Mouse (Mus musculus): ENCODE results near the gene Pik3c2a. TPM values are rescaled to one million over a fixed set of nuclear protein-coding genes. Genes with fewer than 3 reads are reported as not detected.

Gene Pik3c2a
- polyA plus RNA-seq, 1 experiment: 1.8 TPM

GRCm38 (mm10) chr7:116327901-116328300, 115.3 kb downstream of the Pik3c2a start:
- peak; percentile 25 to 69 for DNase-seq (ENCODE audit: low read depth in 1 of 2, low spot score in 2 of 2)
- TF ChIP-seq CTCF (IDR thresholded peaks at IDR 0.05; ENCODE audit: extremely low read depth, insufficient read depth, insufficient read length, insufficient replicate concordance) (no peak), POLR2A (IDR thresholded peaks at IDR 0.05; ENCODE audit: low read depth, low read length) (0 out of 2 replicates have a peak, but pooled peaks have one; percentile 31)
- Histone ChIP-seq H3K4me1 (ENCODE audit: control insufficient read depth, insufficient read depth, insufficient read length) (peaks cover 2% of the 10 kb centered on the region; the same call in 1 of the 2 replicates), H3K4me3 (ENCODE audit: extremely low read depth, insufficient read depth, insufficient read length) (no peak overlapping the region), H3K27ac (ENCODE audit: insufficient read depth, low read length) (peak overlapping the region; percentile 2; the same call in 1 of the 2 replicates), H3K27me3 (ENCODE audit: control insufficient read depth, insufficient read depth, low read length) (no peaks in the 10 kb centered on the region), H3K36me3 (ENCODE audit: control insufficient read depth, insufficient read depth, low read length) (peaks cover 21% of the 10 kb centered on the region)
- WGBS: 14% methylated on average over 5 of the region's 5 CpGs

DNA sequence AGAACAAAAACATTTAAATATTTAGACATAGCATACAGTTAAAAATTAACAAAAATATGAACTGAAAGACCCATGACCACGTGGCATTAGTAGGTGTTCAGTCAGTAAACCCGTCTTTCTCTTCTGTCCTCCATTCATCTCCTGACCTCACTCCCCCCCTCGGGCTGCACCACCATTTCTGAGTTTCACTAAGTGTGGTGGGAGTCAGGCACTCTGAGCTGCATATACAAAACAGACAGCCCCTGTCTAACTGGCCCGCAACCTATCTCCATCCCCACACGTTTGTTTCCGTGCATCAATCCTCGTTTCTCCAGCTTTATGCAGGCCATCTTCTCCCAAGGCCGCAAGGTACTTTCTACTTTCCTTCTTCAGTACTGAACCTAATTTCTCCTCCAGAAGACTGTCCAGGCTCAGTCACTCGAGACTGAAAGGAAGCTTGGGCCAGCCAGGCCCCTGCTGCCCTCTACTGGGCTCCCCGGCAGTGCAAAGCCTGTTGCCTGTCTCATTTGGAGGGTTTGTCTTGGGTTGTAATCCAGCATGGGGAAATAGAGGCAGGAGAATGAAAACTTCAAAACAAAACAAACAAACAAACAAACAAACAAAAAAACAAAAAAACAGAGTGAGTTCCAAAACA, 119.8 kb downstream of the Pik3c2a start:
- peak in 1 of 2 experiments; percentile 60 for DNase-seq (ENCODE audit: low read depth in 1 of 2, low spot score in 2 of 2)
- no peak overlapping the region for H3K27ac ChIP-seq (ENCODE audit: insufficient read depth, low read length)
- no peak overlapping the region for H3K4me3 ChIP-seq (ENCODE audit: extremely low read depth, insufficient read depth, insufficient read length)
- H3K36me3 ChIP-seq (ENCODE audit: control insufficient read depth, insufficient read depth, low read length): no peaks in the 10 kb centered on the region
- H3K27me3 ChIP-seq (ENCODE audit: control insufficient read depth, insufficient read depth, low read length): no peaks in the 10 kb centered on the region
- H3K4me1 ChIP-seq (ENCODE audit: control insufficient read depth, insufficient read depth, insufficient read length): no peaks in the 10 kb centered on the region
- WGBS: 39% methylated on average over 10 of the region's 10 CpGs
- TF ChIP-seq POLR2A (IDR thresholded peaks at IDR 0.05; ENCODE audit: low read depth, low read length): no peak
- peak; percentile 86 for TF ChIP-seq CTCF (IDR thresholded peaks at IDR 0.05; ENCODE audit: extremely low read depth, insufficient read depth, insufficient read length, insufficient replicate concordance)

DNA sequence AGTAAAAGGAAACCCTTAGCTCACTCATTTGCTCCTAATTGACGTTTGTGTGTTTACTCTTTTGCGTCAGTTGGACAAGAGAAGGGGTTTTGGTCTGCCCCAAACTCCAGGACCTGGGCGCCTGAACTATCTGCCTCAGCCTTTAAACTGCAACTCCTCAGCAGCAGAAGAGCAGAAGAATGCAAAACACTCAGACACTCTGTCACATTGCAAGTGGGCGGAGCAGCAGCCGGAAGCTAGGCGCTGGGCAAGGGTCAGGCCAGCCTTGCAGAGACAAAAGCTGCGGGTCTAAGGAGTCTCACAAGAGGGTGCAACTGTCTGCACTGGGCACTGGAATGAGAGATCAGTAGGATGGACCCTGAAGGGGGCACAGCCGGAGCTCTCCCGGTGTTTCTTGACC, 133.8 kb downstream of the Pik3c2a start:
- TF ChIP-seq POLR2A (IDR thresholded peaks at IDR 0.05; ENCODE audit: low read depth, low read length): no peak
- no peak for TF ChIP-seq CTCF (IDR thresholded peaks at IDR 0.05; ENCODE audit: extremely low read depth, insufficient read depth, insufficient read length, insufficient replicate concordance)
- Histone ChIP-seq H3K4me1 (ENCODE audit: control insufficient read depth, insufficient read depth, insufficient read length) (peaks cover 10% of the 10 kb centered on the region), H3K27me3 (ENCODE audit: control insufficient read depth, insufficient read depth, low read length) (peaks cover 19% of the 10 kb centered on the region), H3K4me3 (ENCODE audit: extremely low read depth, insufficient read depth, insufficient read length) (peak overlapping the region; percentile 22; the same call in 1 of the 2 replicates), H3K36me3 (ENCODE audit: control insufficient read depth, insufficient read depth, low read length) (no peaks in the 10 kb centered on the region), H3K27ac (ENCODE audit: insufficient read depth, low read length) (no peak overlapping the region)
- 33% methylated on average over 9 of the region's 9 CpGs for WGBS
- DNase-seq (ENCODE audit: low read depth in 1 of 2, low spot score in 2 of 2): peak in 1 of 2 experiments; percentile 30

DNA sequence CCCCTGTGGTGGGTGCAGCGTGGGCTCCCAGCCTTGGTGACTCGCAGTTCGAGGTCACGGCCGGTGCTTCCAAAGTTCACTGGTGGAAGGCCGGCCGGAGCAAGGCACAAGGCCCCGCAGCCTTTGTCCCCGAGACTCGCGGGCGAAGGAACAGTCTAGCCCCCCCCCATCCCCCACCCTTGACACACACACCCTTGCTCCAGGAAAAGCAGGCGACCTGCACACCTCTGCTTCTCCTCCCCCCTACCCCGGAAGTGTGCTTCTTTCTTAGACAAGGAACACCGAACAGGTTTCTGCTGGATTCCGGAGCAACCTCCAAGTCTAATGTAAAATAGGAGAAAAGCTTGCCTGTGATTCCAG, 134.6 kb downstream of the Pik3c2a start:
- no peak for DNase-seq (ENCODE audit: low read depth in 1 of 2, low spot score in 2 of 2)
- TF ChIP-seq POLR2A (IDR thresholded peaks at IDR 0.05; ENCODE audit: low read depth, low read length): no peak
- TF ChIP-seq CTCF (IDR thresholded peaks at IDR 0.05; ENCODE audit: extremely low read depth, insufficient read depth, insufficient read length, insufficient replicate concordance): no peak
- peak overlapping the region; percentile 88 for H3K4me3 ChIP-seq (ENCODE audit: extremely low read depth, insufficient read depth, insufficient read length)
- H3K36me3 ChIP-seq (ENCODE audit: control insufficient read depth, insufficient read depth, low read length): no peaks in the 10 kb centered on the region
- H3K4me1 ChIP-seq (ENCODE audit: control insufficient read depth, insufficient read depth, insufficient read length): peaks cover 10% of the 10 kb centered on the region
- no peak overlapping the region for H3K27ac ChIP-seq (ENCODE audit: insufficient read depth, low read length)
- WGBS: 7% methylated on average over 16 of the region's 16 CpGs
- peaks cover 19% of the 10 kb centered on the region for H3K27me3 ChIP-seq (ENCODE audit: control insufficient read depth, insufficient read depth, low read length)

- TF ChIP-seq CTCF (IDR thresholded peaks at IDR 0.05; ENCODE audit: extremely low read depth, insufficient read depth, insufficient read length, insufficient replicate concordance) (no peak), POLR2A (IDR thresholded peaks at IDR 0.05; ENCODE audit: low read depth, low read length) (no peak)
- H3K4me3 ChIP-seq (ENCODE audit: extremely low read depth, insufficient read depth, insufficient read length): peak within 1 kb of the TSS; percentile 88
- WGBS: under 1% methylated on average over 61 of the region's 65 CpGs
- no peaks in the 10 kb centered on the region for H3K36me3 ChIP-seq (ENCODE audit: control insufficient read depth, insufficient read depth, low read length)
- H3K27ac ChIP-seq (ENCODE audit: insufficient read depth, low read length): no peak within 1 kb of the TSS
- peak in 1 of 2 experiments; percentile 26 for DNase-seq (ENCODE audit: low read depth in 1 of 2, low spot score in 2 of 2)
- peaks cover 19% of the 10 kb centered on the region for H3K27me3 ChIP-seq (ENCODE audit: control insufficient read depth, insufficient read depth, low read length)
- H3K4me1 ChIP-seq (ENCODE audit: control insufficient read depth, insufficient read depth, insufficient read length): peaks cover 10% of the 10 kb centered on the region
These were observed 135.2 kb downstream of the Pik3c2a start, which contains the start of gene Plekha7 for GRCm38 (mm10) chr7:116307871-116308631. Gene Plekha7, minus strand, starts transcription at chr7:116308376.

DNA sequence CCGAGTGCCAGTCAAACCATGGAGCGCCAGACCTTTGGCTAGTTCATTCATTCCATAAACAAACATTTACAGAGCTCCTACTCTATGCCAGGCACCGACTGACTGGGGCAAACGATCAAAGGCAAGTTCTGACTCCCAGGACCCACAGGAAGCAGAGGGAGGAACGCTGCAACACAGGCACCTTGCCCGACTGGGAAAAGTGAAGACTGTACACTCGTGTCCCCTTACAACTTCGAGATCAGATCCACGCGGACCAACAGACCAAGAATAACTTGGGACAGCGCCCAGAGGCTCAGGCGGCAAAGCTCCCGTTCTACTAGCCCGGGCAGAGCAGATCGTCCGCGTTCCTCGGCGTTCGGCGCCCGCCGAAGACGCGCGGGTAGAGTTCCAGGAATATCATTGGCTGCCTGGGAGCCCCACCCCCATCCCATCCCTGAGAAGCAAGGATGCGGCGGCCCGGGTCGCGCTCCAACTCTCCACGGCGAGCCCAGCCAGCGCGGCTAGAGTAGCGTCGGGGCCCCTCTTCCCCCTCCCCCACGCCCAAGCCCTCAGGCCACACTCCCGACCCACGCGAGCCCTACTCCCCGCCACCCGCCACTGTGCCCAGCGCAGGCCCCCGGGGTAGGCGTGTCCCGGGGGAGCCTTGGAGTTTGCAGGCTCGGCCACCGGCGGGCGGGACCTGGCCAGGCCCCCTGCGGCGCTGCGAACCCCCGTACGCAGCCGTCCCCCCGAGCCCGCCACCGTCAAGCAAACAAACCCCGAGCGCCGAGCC, 136.0 kb downstream of the Pik3c2a start:
- WGBS: 1% methylated on average over 63 of the region's 63 CpGs
- H3K27ac ChIP-seq (ENCODE audit: insufficient read depth, low read length): no peak overlapping the region

More for the DNA sequence above, 136.0 kb downstream of the Pik3c2a start:
- Histone ChIP-seq H3K27me3 (ENCODE audit: control insufficient read depth, insufficient read depth, low read length) (peaks cover 19% of the 10 kb centered on the region), H3K4me1 (ENCODE audit: control insufficient read depth, insufficient read depth, insufficient read length) (peaks cover 10% of the 10 kb centered on the region), H3K4me3 (ENCODE audit: extremely low read depth, insufficient read depth, insufficient read length) (peak overlapping the region; percentile 88), H3K36me3 (ENCODE audit: control insufficient read depth, insufficient read depth, low read length) (no peaks in the 10 kb centered on the region)
- TF ChIP-seq POLR2A (IDR thresholded peaks at IDR 0.05; ENCODE audit: low read depth, low read length): no peak
- no peak for TF ChIP-seq CTCF (IDR thresholded peaks at IDR 0.05; ENCODE audit: extremely low read depth, insufficient read depth, insufficient read length, insufficient replicate concordance)
- DNase-seq (ENCODE audit: low read depth in 1 of 2, low spot score in 2 of 2): peak in 1 of 2 experiments; percentile 8
